Mouse (Mus musculus) MEL (cell line): Measurements from ENCODE around the gene 6030445D17Rik. TPM values are rescaled to one million over a fixed set of nuclear protein-coding genes. Genes with fewer than 3 reads are reported as not detected.

Source experiments
- DNase-seq: peaks from one replicate; pipeline ENCODE4 v3.0.0; 2011; ENCODE audit warnings: low read depth, low spot score
- H3K27ac ChIP-seq: 2 replicates; pipeline ENCODE4 v1.5.1; 2012; ENCODE audit warnings: low read depth, mild to moderate bottlenecking, control low read depth, low read length, moderate library complexity; ENCODE audit not compliant: control insufficient read depth
- H3K27me3 ChIP-seq, 2 experiments: fragments of 150-350 bp in 1 of 2; sonication (generic) in 1 of 2; 2 replicates each; pipeline ENCODE4 v1.6.1; 2012; ENCODE audit warnings: low read length in 2 of 2, mild to moderate bottlenecking in 2 of 2, improper control_type of control experiment in 1 of 2, moderate library complexity in 1 of 2; ENCODE audit not compliant: insufficient read depth in 2 of 2, control insufficient read depth in 1 of 2
- H3K36me3 ChIP-seq, 2 experiments: 2 replicates each; pipeline ENCODE4 v1.6.1; 2012 to 2014; ENCODE audit warnings: low read length in 2 of 2, improper control_type of control experiment in 1 of 2, inconsistent platforms in 1 of 2, mild to moderate bottlenecking in 1 of 2; ENCODE audit not compliant: insufficient read depth in 2 of 2, control insufficient read depth in 1 of 2
- H3K4me1 ChIP-seq, 2 experiments: fragments of 150-350 bp in 1 of 2; sonication (generic) in 1 of 2; 2 replicates each; pipeline ENCODE4 v1.6.1; 2012; ENCODE audit warnings: low read length in 2 of 2, improper control_type of control experiment in 1 of 2, mild to moderate bottlenecking in 1 of 2; ENCODE audit not compliant: insufficient read depth in 2 of 2, control insufficient read depth in 1 of 2
- H3K4me3 ChIP-seq, 2 experiments: fragments of 150-350 bp in 1 of 2; sonication (generic) in 1 of 2; 2 replicates each; pipeline ENCODE4 v1.5.1; 2012; ENCODE audit warnings: low read depth in 2 of 2, low read length in 2 of 2, mild to moderate bottlenecking in 2 of 2, moderate library complexity in 2 of 2, control low read depth in 1 of 2, improper control_type of control experiment in 1 of 2; ENCODE audit not compliant: control insufficient read depth in 1 of 2, insufficient read depth in 1 of 2
- H3K79me2 ChIP-seq: 2 replicates; pipeline ENCODE4 v1.6.1; 2012; ENCODE audit warnings: mild to moderate bottlenecking, low read length, moderate library complexity; ENCODE audit not compliant: control insufficient read depth, poor library complexity, insufficient read depth
- H3K9ac ChIP-seq: 2 replicates; pipeline ENCODE4 v1.6.1; 2012; ENCODE audit warnings: low read depth, mild to moderate bottlenecking, control low read depth, low read length, moderate library complexity; ENCODE audit not compliant: control insufficient read depth, poor library complexity, severe bottlenecking
- H3K9me3 ChIP-seq: fragments of 150-350 bp; sonication (generic); replicated peaks from 2 replicates; pipeline ENCODE4 v1.6.1; 2012; ENCODE audit warnings: mild to moderate bottlenecking, low read length, improper control_type of control experiment, moderate library complexity; ENCODE audit not compliant: insufficient read depth
- BHLHE40 ChIP-seq: IDR thresholded peaks from 2 replicates; pipeline ENCODE4 v1.6.1; 2012; ENCODE audit warnings: low read depth, mild to moderate bottlenecking, inconsistent platforms, low read length, improper control_type of control experiment, borderline replicate concordance
- CHD1 ChIP-seq: IDR thresholded peaks from 2 replicates; pipeline ENCODE4 v1.6.1; 2012; ENCODE audit warnings: low read depth, mild to moderate bottlenecking, inconsistent platforms, low read length, improper control_type of control experiment
- CHD2 ChIP-seq: IDR thresholded peaks from 2 replicates; pipeline ENCODE4 v1.6.1; 2011; ENCODE audit warnings: low read length, improper control_type of control experiment
- CTCF ChIP-seq, 3 experiments: IDR thresholded peaks in 2 of 3; conservative IDR thresholded peaks in 1 of 3; 2 replicates each; pipeline ENCODE4 v1.5.1; 2011 to 2012; ENCODE audit warnings: low read length in 3 of 3, low read depth in 2 of 3, mild to moderate bottlenecking in 2 of 3, improper control_type of control experiment in 1 of 3, inconsistent platforms in 1 of 3, mixed read lengths in 1 of 3, moderate library complexity in 1 of 3; ENCODE audit not compliant: control insufficient read depth in 1 of 3, insufficient read depth in 1 of 3, poor library complexity in 1 of 3, severe bottlenecking in 1 of 3
- E2F4 ChIP-seq: IDR thresholded peaks from 2 replicates; pipeline ENCODE4 v1.6.1; 2011; ENCODE audit warnings: low read depth, low read length, improper control_type of control experiment, borderline replicate concordance
- ELF1 ChIP-seq: IDR thresholded peaks from 2 replicates; pipeline ENCODE4 v1.6.1; 2014; ENCODE audit warnings: low read depth, mild to moderate bottlenecking, inconsistent platforms, low read length, improper control_type of control experiment, moderate library complexity
- EP300 ChIP-seq, 2 experiments: IDR thresholded peaks; 2 replicates each; pipeline ENCODE4 v1.6.1; 2011; ENCODE audit warnings: improper control_type of control experiment in 2 of 2, low read length in 2 of 2, low read depth in 1 of 2, mild to moderate bottlenecking in 1 of 2
- GABPA ChIP-seq: IDR thresholded peaks from 2 replicates; pipeline ENCODE4 v1.6.1; 2012; ENCODE audit warnings: low read depth, mild to moderate bottlenecking, inconsistent platforms, low read length, improper control_type of control experiment, moderate library complexity
- GATA1 ChIP-seq: IDR thresholded peaks from 2 replicates; pipeline ENCODE4 v1.6.1; 2011; ENCODE audit warnings: low read depth, low read length, improper control_type of control experiment
- HCFC1 ChIP-seq: IDR thresholded peaks from 2 replicates; pipeline ENCODE4 v1.6.1; 2012; ENCODE audit warnings: low read depth, mild to moderate bottlenecking, inconsistent platforms, low read length, improper control_type of control experiment, moderate library complexity
- KAT2A ChIP-seq: conservative IDR thresholded peaks from 2 replicates; pipeline ENCODE4 v1.6.1; 2012; ENCODE audit warnings: low read depth, low read length, improper control_type of control experiment, inconsistent platforms
- MEF2A ChIP-seq: IDR thresholded peaks from 2 replicates; pipeline ENCODE4 v1.6.1; 2014; ENCODE audit warnings: low read depth, mild to moderate bottlenecking, inconsistent platforms, low read length, improper control_type of control experiment; ENCODE audit not compliant: poor library complexity, insufficient replicate concordance, severe bottlenecking; ENCODE audit errors: extremely low read depth
- MXI1 ChIP-seq: IDR thresholded peaks from 2 replicates; pipeline ENCODE4 v1.6.1; 2011; ENCODE audit warnings: mild to moderate bottlenecking, low read depth, low read length, improper control_type of control experiment
- MYB ChIP-seq: IDR thresholded peaks from 2 replicates; pipeline ENCODE4 v1.6.1; 2011; ENCODE audit warnings: mild to moderate bottlenecking, low read depth, low read length, improper control_type of control experiment
- NELFE ChIP-seq: IDR thresholded peaks from 2 replicates; pipeline ENCODE4 v1.6.1; 2011; ENCODE audit warnings: low read depth, low read length, improper control_type of control experiment
- NRF1 ChIP-seq: IDR thresholded peaks from 2 replicates; pipeline ENCODE4 v1.6.1; 2014; ENCODE audit warnings: low read depth, mild to moderate bottlenecking, inconsistent platforms, low read length, improper control_type of control experiment, moderate library complexity; ENCODE audit not compliant: poor library complexity, insufficient read depth, severe bottlenecking
- POLR2A ChIP-seq, 2 experiments: IDR thresholded peaks; 2 replicates each; pipeline ENCODE4 v1.6.1; 2011 to 2012; ENCODE audit warnings: low read length in 2 of 2, mild to moderate bottlenecking in 2 of 2, control low read depth in 1 of 2, improper control_type of control experiment in 1 of 2, low read depth in 1 of 2, moderate library complexity in 1 of 2; ENCODE audit not compliant: control insufficient read depth in 1 of 2, insufficient read depth in 1 of 2, poor library complexity in 1 of 2
- POLR2AphosphoS2 ChIP-seq: IDR thresholded peaks from 2 replicates; pipeline ENCODE4 v1.6.1; 2011; ENCODE audit warnings: low read length, improper control_type of control experiment
- RCOR1 ChIP-seq: IDR thresholded peaks from 2 replicates; pipeline ENCODE4 v1.6.1; 2012; ENCODE audit warnings: low read depth, mild to moderate bottlenecking, inconsistent platforms, low read length, improper control_type of control experiment
- SIN3A ChIP-seq: IDR thresholded peaks from 2 replicates; pipeline ENCODE4 v1.6.1; 2012; ENCODE audit warnings: low read length, improper control_type of control experiment, inconsistent platforms
- SMC3 ChIP-seq: IDR thresholded peaks from 2 replicates; pipeline ENCODE4 v1.6.1; 2011; ENCODE audit warnings: low read depth, low read length, improper control_type of control experiment
- TAL1 ChIP-seq: IDR thresholded peaks from 2 replicates; pipeline ENCODE4 v1.6.1; 2012; ENCODE audit warnings: mild to moderate bottlenecking, inconsistent platforms, low read length, moderate library complexity, mixed read lengths
- TBP ChIP-seq: IDR thresholded peaks from 2 replicates; pipeline ENCODE4 v1.8.0; 2011; ENCODE audit warnings: low read depth, low read length, improper control_type of control experiment
- UBTF ChIP-seq: IDR thresholded peaks from 2 replicates; pipeline ENCODE4 v1.6.1; 2012; ENCODE audit warnings: low read depth, mild to moderate bottlenecking, inconsistent platforms, low read length, improper control_type of control experiment, moderate library complexity, borderline replicate concordance; ENCODE audit not compliant: insufficient read depth
- USF2 ChIP-seq, 2 experiments: IDR thresholded peaks; 2 replicates each; pipeline ENCODE4 v1.6.1; 2011 to 2012; ENCODE audit warnings: improper control_type of control experiment in 2 of 2, low read length in 2 of 2, borderline replicate concordance in 1 of 2, inconsistent platforms in 1 of 2, low read depth in 1 of 2, mild to moderate bottlenecking in 1 of 2; ENCODE audit not compliant: insufficient read depth in 1 of 2
- ZC3H11A ChIP-seq: IDR thresholded peaks from 2 replicates; pipeline ENCODE4 v1.6.1; 2012; ENCODE audit warnings: low read depth, mild to moderate bottlenecking, inconsistent platforms, low read length, improper control_type of control experiment
- ZKSCAN1 ChIP-seq: IDR thresholded peaks from 2 replicates; pipeline ENCODE4 v1.6.1; 2012; ENCODE audit warnings: low read depth, mild to moderate bottlenecking, inconsistent platforms, low read length, improper control_type of control experiment, moderate library complexity
- ZMIZ1 ChIP-seq: IDR thresholded peaks from 2 replicates; pipeline ENCODE4 v1.6.1; 2012; ENCODE audit warnings: low read depth, mild to moderate bottlenecking, inconsistent platforms, low read length, improper control_type of control experiment, moderate library complexity
- ZNF384 ChIP-seq: IDR thresholded peaks from 2 replicates; pipeline ENCODE4 v1.6.1; 2012; ENCODE audit warnings: low read depth, mild to moderate bottlenecking, inconsistent platforms, low read length, improper control_type of control experiment
- polyA plus RNA-seq, 2 experiments: library from polyadenylated mRNA; stranded (reverse) in 1 of 2; unstranded in 1 of 2; fragments of >175 nt in 1 of 2; fragments of >200 nt in 1 of 2; gene quantifications; 2 replicates each; pipeline versions ENCODE4 v1.2.1 to v1.2.4; 2012; ENCODE audit warnings: low replicate concordance in 2 of 2, low read depth in 1 of 2; ENCODE audit not compliant: insufficient read length in 2 of 2, insufficient read depth in 1 of 2, missing spikeins in 1 of 2
- total RNA-seq: library from RNA; depleted of rRNA; stranded (reverse); fragments of 300-350 nt; gene quantifications from 2 replicates; pipeline ENCODE4 v1.2.3, GENCODE M21; 2012

Gene 6030445D17Rik
- total and polyA plus RNA-seq, 3 experiments = 0.46 to 0.77 TPM; not detected in 1

- Histone ChIP-seq H3K27me3 (no peaks in the 10 kb centered on the region), H3K36me3 (peaks cover 0 to 3% of the 10 kb centered on the region in 2 experiments; a peak in 1 of 4 replicates), H3K27ac (no peak overlapping the region), H3K4me3 (no peak overlapping the region), H3K4me1 (no peaks in the 10 kb centered on the region), H3K9me3 (no peaks in the 10 kb centered on the region), H3K9ac (no peak overlapping the region), H3K79me2 (no peaks in the 10 kb centered on the region)
- DNase-seq = peak; percentile 25
- no peak for TF ChIP-seq ELF1
- TF ChIP-seq ZKSCAN1 = no peak
- no peak for TF ChIP-seq E2F4
- no peak for TF ChIP-seq EP300 (IDR thresholded peaks at IDR 0.05; ENCODE audit: low read depth in 1 of 2, low read length in 2 of 2)
- no peak for TF ChIP-seq CTCF (IDR thresholded peaks at IDR 0.05 in 2 of 3, conservative IDR thresholded peaks at IDR 0.05 in 1 of 3; ENCODE audit: control insufficient read depth in 1 of 3, insufficient read depth in 1 of 3, low read depth in 2 of 3, low read length in 3 of 3, poor library complexity in 1 of 3, severe bottlenecking in 1 of 3)
- TF ChIP-seq SMC3 = no peak
- no peak for TF ChIP-seq CHD1
- no peak for TF ChIP-seq ZNF384
- no peak for TF ChIP-seq TAL1
- TF ChIP-seq ZMIZ1 = no peak
- TF ChIP-seq HCFC1 = no peak
- no peak for TF ChIP-seq RCOR1
- no peak for TF ChIP-seq BHLHE40
- TF ChIP-seq USF2 (IDR thresholded peaks at IDR 0.05; ENCODE audit: borderline replicate concordance in 1 of 2, insufficient read depth in 1 of 2, low read depth in 1 of 2, low read length in 2 of 2) = no peak
- TF ChIP-seq CHD2 = no peak
- no peak for TF ChIP-seq MXI1
- TF ChIP-seq GABPA = no peak
- no peak for TF ChIP-seq NRF1
These were observed 28.0 kb upstream of the 6030445D17Rik start for GRCm38 (mm10) chr4:136434029-136434428.

- TF ChIP-seq CHD2 (no peak), MEF2A (no peak), E2F4 (no peak), POLR2A (IDR thresholded peaks at IDR 0.05; ENCODE audit: control insufficient read depth in 1 of 2, insufficient read depth in 1 of 2, low read depth in 1 of 2, low read length in 2 of 2, poor library complexity in 1 of 2) (no peak), BHLHE40 (no peak), ZKSCAN1 (no peak), TBP (no peak), MYB (no peak), GABPA (no peak), UBTF (no peak), ZC3H11A (no peak), SIN3A (no peak), EP300 (IDR thresholded peaks at IDR 0.05; ENCODE audit: low read depth in 1 of 2, low read length in 2 of 2) (no peak), POLR2AphosphoS2 (no peak), GATA1 (no peak), USF2 (IDR thresholded peaks at IDR 0.05; ENCODE audit: borderline replicate concordance in 1 of 2, insufficient read depth in 1 of 2, low read depth in 1 of 2, low read length in 2 of 2) (no peak), NELFE (no peak), KAT2A (no peak), CTCF (IDR thresholded peaks at IDR 0.05 in 2 of 3, conservative IDR thresholded peaks at IDR 0.05 in 1 of 3; ENCODE audit: control insufficient read depth in 1 of 3, insufficient read depth in 1 of 3, low read depth in 2 of 3, low read length in 3 of 3, poor library complexity in 1 of 3, severe bottlenecking in 1 of 3) (no peak)
- TF ChIP-seq, all 39 proteins: peak for 0
- Histone ChIP-seq H3K9ac (no peak overlapping the region), H3K4me3 (no peak overlapping the region), H3K36me3 (no peaks in the 10 kb centered on the region), H3K9me3 (no peaks in the 10 kb centered on the region), H3K27me3 (no peaks in the 10 kb centered on the region), H3K4me1 (no peaks in the 10 kb centered on the region), H3K79me2 (no peaks in the 10 kb centered on the region), H3K27ac (no peak overlapping the region)
- no peak for DNase-seq
These were observed 22.9 kb upstream of the 6030445D17Rik start for GRCm38 (mm10) chr4:136439106-136439505.
